Mouse (Mus musculus) left cerebral cortex, postnatal 4 days (tissue): ENCODE measurements around the gene Trpm3. TPM values are rescaled to one million over a fixed set of nuclear protein-coding genes. Genes with fewer than 3 reads are reported as not detected.

Source experiments
- DNase-seq: peaks from one replicate; pipeline ENCODE4 v3.0.0-alpha.2; 2022
- intact Hi-C: fragments of 180-260 bp; cut with DNase I; formaldehyde crosslinking; loops from one replicate; pipeline ENCODE4 v1.15.1; 2025
- total RNA-seq, 2 experiments: library from RNA; stranded (reverse); gene quantifications; 2 replicates each; pipeline ENCODE4 v1.2.3; 2021

Gene Trpm3
- total RNA-seq, 2 experiments from 2014 or later = 88.7 to 89.4 TPM

- no peak for DNase-seq
- intact Hi-C loops = no loop called here
Observed at GRCm38 (mm10) chr19:22462043-22462442, 323.2 kb downstream of the Trpm3 start.

- intact Hi-C loops = no loop called here
- DNase-seq = no peak
Observed at GRCm38 (mm10) chr19:22463506-22463905, 324.7 kb downstream of the Trpm3 start.

- DNase-seq = no peak
- intact Hi-C loops = no loop called here
Observed at GRCm38 (mm10) chr19:22469608-22470007, 330.8 kb downstream of the Trpm3 start.

GRCm38 (mm10) chr19:22473030-22473712 lies 334.3 kb downstream of the Trpm3 start:
- intact Hi-C loops = no loop called here
- DNase-seq = peak; percentile 16

- DNase-seq = no peak
- intact Hi-C loops = no loop called here
Observed at GRCm38 (mm10) chr19:22478295-22478989, 339.6 kb downstream of the Trpm3 start.

- intact Hi-C loops = no loop called here
Observed at GRCm38 (mm10) chr19:22503469-22503868, 364.6 kb downstream of the Trpm3 start.

GRCm38 (mm10) chr19:22518508-22518907 lies 379.7 kb downstream of the Trpm3 start:
- intact Hi-C loops = no loop called here
- DNase-seq = no peak

More at GRCm38 (mm10) chr19:22503469-22503868, 364.6 kb downstream of the Trpm3 start:
- DNase-seq = no peak

- intact Hi-C loops = no loop called here
- no peak for DNase-seq
Observed at GRCm38 (mm10) chr19:22527944-22528343, 389.1 kb downstream of the Trpm3 start.

GRCm38 (mm10) chr19:22542990-22543709 lies 404.3 kb downstream of the Trpm3 start:
- no peak for DNase-seq
- intact Hi-C loops = no loop called here

- intact Hi-C loops = loop anchor here (10.0 kb wide), 1 partner anchor 333 kb away; no protein-coding TSS in a partner anchor
- DNase-seq = peak; percentile 69
Observed at GRCm38 (mm10) chr19:22552179-22552578, 413.3 kb downstream of the Trpm3 start.

- intact Hi-C loops = loop anchor here (10.0 kb wide), 1 partner anchor 330 kb away; no protein-coding TSS in a partner anchor
- DNase-seq = peak; percentile 60
Observed at GRCm38 (mm10) chr19:22554421-22554941, 415.6 kb downstream of the Trpm3 start.

GRCm38 (mm10) chr19:22572396-22572795 lies 433.6 kb downstream of the Trpm3 start:
- intact Hi-C loops = no loop called here
- no peak for DNase-seq

- DNase-seq = no peak
Observed at GRCm38 (mm10) chr19:22572849-22573248, 434.0 kb downstream of the Trpm3 start.

GRCm38 (mm10) chr19:22582120-22582745 lies 443.4 kb downstream of the Trpm3 start:
- DNase-seq = no peak
- intact Hi-C loops = no loop called here

More at GRCm38 (mm10) chr19:22572849-22573248, 434.0 kb downstream of the Trpm3 start:
- intact Hi-C loops = no loop called here

GRCm38 (mm10) chr19:22594492-22594891 lies 455.6 kb downstream of the Trpm3 start:
- intact Hi-C loops = no loop called here
- no peak for DNase-seq

- intact Hi-C loops = no loop called here
- no peak for DNase-seq
Observed at GRCm38 (mm10) chr19:22595246-22595645, 456.4 kb downstream of the Trpm3 start.

GRCm38 (mm10) chr19:22596715-22597114 lies 457.9 kb downstream of the Trpm3 start:
- intact Hi-C loops = no loop called here
- no peak for DNase-seq

GRCm38 (mm10) chr19:22604322-22604721 lies 465.5 kb downstream of the Trpm3 start:
- intact Hi-C loops = no loop called here
- DNase-seq = no peak

GRCm38 (mm10) chr19:22607985-22608684 lies 469.3 kb downstream of the Trpm3 start:
- no peak for DNase-seq
- intact Hi-C loops = no loop called here

- intact Hi-C loops = no loop called here
Observed at GRCm38 (mm10) chr19:22611621-22612020, 472.8 kb downstream of the Trpm3 start.

More at GRCm38 (mm10) chr19:22611621-22612020, 472.8 kb downstream of the Trpm3 start:
- no peak for DNase-seq
